Mouse (Mus musculus): ENCODE results near the gene Hist1h2ac. TPM values are rescaled to one million over a fixed set of nuclear protein-coding genes. Genes with fewer than 3 reads are reported as not detected.

Gene Hist1h2ac
- polyA plus RNA-seq, 1 experiment from 2014 or later, result 0.74 TPM

- WGBS, result under 1% methylated on average over 17 of the region's 22 CpGs
Observed at GRCm38 (mm10) chr13:23698300-23698693, 14.5 kb upstream of the Hist1h2ac start, which contains the start of gene Hist1h4c. Gene Hist1h4c, minus strand, starts transcription at chr13:23698454.

GRCm38 (mm10) chr13:23697491-23698299, 13.9 kb upstream of the Hist1h2ac start:
- Histone ChIP-seq H3K36me3 (ENCODE audit: control insufficient read depth, insufficient read depth, low read length) (no peaks in the 10 kb centered on the region), H3K27me3 (ENCODE audit: control insufficient read depth, insufficient read depth, low read length) (no peaks in the 10 kb centered on the region), H3K4me2 (replicated peaks; ENCODE audit: low read depth) (peak overlapping the region; percentile 63), H3K4me3 (ENCODE audit: low read depth, low read length) (peak overlapping the region; percentile 40), H3K9ac (ENCODE audit: low read length) (peak overlapping the region; percentile 61), H3K27ac (replicated peaks) (peak overlapping the region; percentile 77), H3K4me1 (replicated peaks; ENCODE audit: control insufficient read depth, insufficient read depth) (no peaks in the 10 kb centered on the region), H3K9me3 (ENCODE audit: control insufficient read depth, low read length) (no peaks in the 10 kb centered on the region)
- TF ChIP-seq CTCF (IDR thresholded peaks at IDR 0.05; ENCODE audit: low read depth) (peak; percentile 88), EP300 (optimal IDR thresholded peaks at IDR 0.05) (no peak)
- ATAC-seq (ENCODE audit: low FRiP score, low TSS enrichment), result peak; percentile 3
- peak; percentile 70 for DNase-seq (ENCODE audit: low spot score)
- under 1% methylated on average over 21 of the region's 32 CpGs for WGBS

More at GRCm38 (mm10) chr13:23698300-23698693, 14.5 kb upstream of the Hist1h2ac start, which contains the start of gene Hist1h4c:
- Histone ChIP-seq H3K36me3 (ENCODE audit: control insufficient read depth, insufficient read depth, low read length) (no peaks in the 10 kb centered on the region), H3K4me3 (ENCODE audit: low read depth, low read length) (peak within 1 kb of the TSS; percentile 40), H3K4me1 (replicated peaks; ENCODE audit: control insufficient read depth, insufficient read depth) (no peaks in the 10 kb centered on the region), H3K4me2 (replicated peaks; ENCODE audit: low read depth) (peak within 1 kb of the TSS; percentile 63), H3K9ac (ENCODE audit: low read length) (peak within 1 kb of the TSS; percentile 61), H3K9me3 (ENCODE audit: control insufficient read depth, low read length) (no peaks in the 10 kb centered on the region), H3K27me3 (ENCODE audit: control insufficient read depth, insufficient read depth, low read length) (no peaks in the 10 kb centered on the region), H3K27ac (replicated peaks) (peak within 1 kb of the TSS; percentile 77)
- TF ChIP-seq CTCF (IDR thresholded peaks at IDR 0.05; ENCODE audit: low read depth) (peak; percentile 15; the same call in 1 of the 2 replicates), EP300 (optimal IDR thresholded peaks at IDR 0.05) (peak; percentile 96)
- DNase-seq (ENCODE audit: low spot score), result peak; percentile 96
- ATAC-seq (ENCODE audit: low FRiP score, low TSS enrichment), result peak; percentile 95

GRCm38 (mm10) chr13:23696061-23696474, 12.3 kb upstream of the Hist1h2ac start:
- Histone ChIP-seq H3K4me1 (replicated peaks; ENCODE audit: control insufficient read depth, insufficient read depth) (no peaks in the 10 kb centered on the region), H3K36me3 (ENCODE audit: control insufficient read depth, insufficient read depth, low read length) (no peaks in the 10 kb centered on the region), H3K27ac (replicated peaks) (no peak overlapping the region), H3K4me3 (ENCODE audit: low read depth, low read length) (no peak overlapping the region), H3K9me3 (ENCODE audit: control insufficient read depth, low read length) (no peaks in the 10 kb centered on the region), H3K4me2 (replicated peaks; ENCODE audit: low read depth) (no peak overlapping the region), H3K9ac (ENCODE audit: low read length) (no peak overlapping the region), H3K27me3 (ENCODE audit: control insufficient read depth, insufficient read depth, low read length) (no peaks in the 10 kb centered on the region)
- WGBS, result 67% methylated on average over 15 of the region's 15 CpGs
- ATAC-seq (ENCODE audit: low FRiP score, low TSS enrichment), result no peak
- DNase-seq (ENCODE audit: low spot score), result no peak
- no peak for TF ChIP-seq CTCF (IDR thresholded peaks at IDR 0.05; ENCODE audit: low read depth)
- TF ChIP-seq EP300 (optimal IDR thresholded peaks at IDR 0.05), result no peak

- no peaks in the 10 kb centered on the region for H3K36me3 ChIP-seq (ENCODE audit: control insufficient read depth, insufficient read depth, low read length)
- no peak within 1 kb of the TSS for H3K9ac ChIP-seq (ENCODE audit: low read length)
- H3K27me3 ChIP-seq (ENCODE audit: control insufficient read depth, insufficient read depth, low read length), result no peaks in the 10 kb centered on the region
- H3K4me3 ChIP-seq (ENCODE audit: low read depth, low read length), result no peak within 1 kb of the TSS
- H3K4me2 ChIP-seq (replicated peaks; ENCODE audit: low read depth), result no peak within 1 kb of the TSS
- ATAC-seq (ENCODE audit: low FRiP score, low TSS enrichment), result no peak
- H3K9me3 ChIP-seq (ENCODE audit: control insufficient read depth, low read length), result no peaks in the 10 kb centered on the region
- 57% methylated on average over 10 of the region's 13 CpGs for WGBS
- no peak within 1 kb of the TSS for H3K27ac ChIP-seq (replicated peaks)
- TF ChIP-seq CTCF (IDR thresholded peaks at IDR 0.05; ENCODE audit: low read depth) (no peak), EP300 (optimal IDR thresholded peaks at IDR 0.05) (no peak)
- DNase-seq (ENCODE audit: low spot score), result no peak
- no peaks in the 10 kb centered on the region for H3K4me1 ChIP-seq (replicated peaks; ENCODE audit: control insufficient read depth, insufficient read depth)
Observed at GRCm38 (mm10) chr13:23695514-23695913, 11.8 kb upstream of the Hist1h2ac start, which contains the start of gene Hist1h1t. Gene Hist1h1t, plus strand, starts transcription at chr13:23695814.

- Histone ChIP-seq H3K27ac (replicated peaks) (no peak overlapping the region), H3K4me2 (replicated peaks; ENCODE audit: low read depth) (no peak overlapping the region), H3K4me3 (ENCODE audit: low read depth, low read length) (no peak overlapping the region), H3K9me3 (ENCODE audit: control insufficient read depth, low read length) (no peaks in the 10 kb centered on the region), H3K4me1 (replicated peaks; ENCODE audit: control insufficient read depth, insufficient read depth) (no peaks in the 10 kb centered on the region), H3K9ac (ENCODE audit: low read length) (no peak overlapping the region), H3K36me3 (ENCODE audit: control insufficient read depth, insufficient read depth, low read length) (no peaks in the 10 kb centered on the region), H3K27me3 (ENCODE audit: control insufficient read depth, insufficient read depth, low read length) (no peaks in the 10 kb centered on the region)
- TF ChIP-seq CTCF (IDR thresholded peaks at IDR 0.05; ENCODE audit: low read depth) (no peak), EP300 (optimal IDR thresholded peaks at IDR 0.05) (no peak)
- ATAC-seq (ENCODE audit: low FRiP score, low TSS enrichment) (no peak), DNase-seq (ENCODE audit: low spot score) (no peak)
- 92% methylated on average over 9 of the region's 9 CpGs for WGBS
Observed at GRCm38 (mm10) chr13:23694956-23695355, 11.2 kb upstream of the Hist1h2ac start.

All from stomach, postnatal 0 days (tissue).